Mouse (Mus musculus): ENCODE data around the gene Tor1b.
"Not testable (repeated sequence)": the region's sequence is repeated elsewhere in the genome, so short reads cannot be mapped to it uniquely, and the experiment has no call there.

Gene Tor1b

DNA sequence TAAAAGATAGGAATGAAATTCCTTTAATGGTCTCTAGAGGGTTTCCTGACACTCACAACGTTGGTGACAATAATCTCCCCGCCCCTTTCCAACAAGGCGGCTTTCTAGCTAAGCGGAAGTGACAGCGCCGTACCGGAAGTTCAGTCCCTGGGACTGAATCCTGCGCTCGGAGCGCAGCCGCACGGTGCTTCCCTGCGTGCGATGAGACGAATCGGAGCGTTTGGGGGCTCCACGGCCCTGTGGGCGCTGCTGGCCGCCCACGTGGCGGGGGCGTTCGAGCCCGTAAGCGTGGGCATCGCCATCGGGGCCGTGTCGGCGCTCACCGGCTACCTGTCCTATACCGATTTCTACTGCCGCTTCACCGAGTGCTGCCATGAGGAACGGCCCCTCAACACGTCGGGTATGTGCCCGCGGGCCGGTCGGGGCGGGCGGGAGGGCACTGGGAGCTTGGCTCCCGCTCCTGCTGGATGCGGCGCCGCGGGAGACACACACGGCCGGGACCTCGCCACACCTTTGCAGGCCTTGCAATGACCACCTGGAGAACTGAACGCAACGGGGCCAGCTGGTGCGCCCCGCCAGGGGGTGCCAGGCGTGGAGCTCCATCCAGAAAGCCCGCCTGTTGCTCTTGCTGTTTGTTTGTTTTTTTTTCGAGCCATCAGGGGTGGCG, at the start of gene Tor1b:
TSS of gene Tor1b (plus strand) at position 136 of the 667 bp plus-strand sequence.
- DNase-seq, result peak; percentile 83

DNA sequence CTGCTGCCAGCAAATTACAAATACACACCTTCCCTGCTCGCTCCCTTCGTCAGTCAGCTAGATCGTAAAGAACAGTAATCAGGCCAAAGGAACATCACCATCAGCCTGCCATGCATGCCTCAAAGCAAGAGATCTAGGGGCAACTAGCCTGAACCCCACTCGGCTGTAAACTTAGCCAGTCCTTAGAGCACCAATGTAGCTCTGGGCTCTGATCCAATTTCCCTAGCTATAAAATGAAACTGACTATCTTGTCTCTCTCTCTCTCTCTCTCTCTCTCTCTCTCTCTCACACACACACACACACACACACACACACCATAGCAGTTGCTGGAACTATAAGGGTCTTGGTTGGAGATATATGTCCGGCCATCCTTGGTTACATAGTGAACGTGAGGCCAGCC, 48.5 kb upstream of the Tor1b start:
- DNase-seq, result no peak

GRCm38 (mm10) chr2:30904991-30905390, 47.8 kb upstream of the Tor1b start:
- DNase-seq, result no peak

DNA sequence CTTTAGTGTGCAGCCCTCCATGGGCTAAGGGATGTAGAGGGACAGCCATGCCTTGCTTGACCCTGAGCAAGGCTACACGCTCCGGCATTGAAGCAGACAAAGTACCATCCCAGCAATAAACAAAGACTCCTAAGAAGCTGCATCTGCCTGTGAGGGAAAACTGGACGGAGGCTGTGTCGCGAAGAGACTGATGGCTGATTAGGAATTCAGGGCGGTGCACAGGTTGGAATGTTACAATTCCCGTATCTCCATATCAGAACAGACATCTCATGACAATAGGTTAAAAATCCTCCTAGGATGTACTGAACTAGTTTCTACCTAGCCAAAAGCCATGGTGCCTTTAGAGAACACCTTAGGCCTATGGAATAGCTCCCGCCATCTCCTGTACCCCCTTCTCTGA, 46.9 kb upstream of the Tor1b start:
- DNase-seq, result no peak

DNA sequence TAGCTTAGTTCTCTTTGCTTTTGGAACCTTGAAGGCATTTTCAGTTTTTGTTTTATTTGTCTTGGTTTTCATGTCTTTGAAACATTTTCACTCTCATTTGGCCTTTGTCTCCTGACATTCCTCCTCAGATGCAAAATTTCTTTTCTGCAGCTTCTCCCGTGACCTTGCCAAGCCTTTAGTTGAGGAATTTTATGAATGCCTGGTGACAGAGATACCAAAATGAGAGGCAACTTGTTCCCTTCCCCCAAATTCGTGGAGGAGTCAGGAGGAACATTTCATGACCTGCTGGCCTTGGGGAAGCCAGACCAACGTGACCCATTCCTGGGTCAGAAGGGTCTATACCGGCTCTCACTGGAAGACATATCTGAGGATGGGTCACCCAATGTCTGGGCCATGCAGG, 46.1 kb upstream of the Tor1b start:
- DNase-seq, result no peak

DNA sequence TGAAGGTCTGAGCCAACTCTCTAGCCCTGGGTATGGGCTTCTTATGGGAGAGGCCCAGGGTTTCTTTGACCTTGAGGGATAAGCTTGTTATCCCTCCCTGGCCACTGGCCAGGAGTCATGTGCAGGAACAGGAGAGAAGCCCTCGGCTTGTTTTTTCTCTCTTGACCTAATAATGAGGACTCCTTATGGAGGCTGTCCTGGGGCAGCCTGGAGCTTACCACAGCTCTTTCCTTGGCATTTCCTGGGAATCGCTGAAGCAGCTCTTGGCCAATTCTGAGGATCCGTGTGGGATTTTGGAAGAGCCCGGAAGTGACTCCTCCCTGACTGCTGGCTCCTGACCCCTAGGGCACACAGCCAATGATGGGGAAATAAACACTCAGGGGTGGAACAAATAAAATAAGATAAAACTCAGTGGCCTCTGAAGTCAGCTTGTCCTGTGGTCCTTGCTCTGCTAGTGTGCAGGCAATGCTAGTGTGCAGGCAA, 40.4 kb upstream of the Tor1b start:
- DNase-seq, result no peak

- DNase-seq, result no peak
Observed at GRCm38 (mm10) chr2:30913022-30913421, 39.7 kb upstream of the Tor1b start.

- no peak for DNase-seq
Observed at GRCm38 (mm10) chr2:30914836-30915235, 37.9 kb upstream of the Tor1b start.

DNA sequence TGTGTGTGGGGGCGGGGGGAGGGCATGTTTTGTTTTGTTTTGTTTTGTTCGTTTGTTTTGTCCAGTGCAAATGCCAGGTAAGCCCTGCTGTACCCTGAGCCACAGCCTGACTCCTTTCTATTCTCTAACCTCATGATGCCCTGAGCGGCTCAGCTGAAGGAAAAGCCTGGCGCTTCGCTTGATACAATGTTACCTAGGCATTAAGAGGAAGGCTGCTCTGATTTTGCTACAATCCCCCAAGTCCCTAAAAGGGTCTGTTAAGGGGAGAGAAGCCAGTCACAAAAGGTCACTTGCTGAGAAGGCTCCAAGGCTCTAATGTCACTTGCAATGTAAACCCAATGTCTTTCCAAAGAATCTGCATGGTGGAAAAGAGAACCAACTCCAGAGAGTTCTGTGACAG, 37.4 kb upstream of the Tor1b start:
- no peak for DNase-seq

DNA sequence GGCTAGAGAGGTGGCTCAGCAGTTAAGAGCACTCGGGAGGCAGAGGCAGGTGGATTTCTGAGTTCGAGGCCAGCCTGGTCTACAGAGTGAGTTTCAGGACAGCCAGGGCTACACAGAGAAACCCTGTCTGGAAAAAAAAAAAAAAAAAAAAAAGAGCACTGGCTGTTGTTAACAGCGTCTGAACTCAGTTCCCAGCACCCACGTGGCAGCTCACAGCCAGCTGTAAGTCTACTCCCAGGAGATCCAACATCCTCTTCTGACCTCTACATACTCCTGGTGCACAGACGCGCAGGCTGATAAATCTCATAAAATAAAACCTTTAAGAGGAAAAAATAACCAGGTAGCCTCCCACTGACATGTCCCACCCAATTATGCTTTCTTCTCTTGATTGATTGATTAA, 36.8 kb upstream of the Tor1b start:
- DNase-seq, result not testable (repeated sequence)

GRCm38 (mm10) chr2:30917649-30918048, 35.1 kb upstream of the Tor1b start:
- DNase-seq, result no peak

DNA sequence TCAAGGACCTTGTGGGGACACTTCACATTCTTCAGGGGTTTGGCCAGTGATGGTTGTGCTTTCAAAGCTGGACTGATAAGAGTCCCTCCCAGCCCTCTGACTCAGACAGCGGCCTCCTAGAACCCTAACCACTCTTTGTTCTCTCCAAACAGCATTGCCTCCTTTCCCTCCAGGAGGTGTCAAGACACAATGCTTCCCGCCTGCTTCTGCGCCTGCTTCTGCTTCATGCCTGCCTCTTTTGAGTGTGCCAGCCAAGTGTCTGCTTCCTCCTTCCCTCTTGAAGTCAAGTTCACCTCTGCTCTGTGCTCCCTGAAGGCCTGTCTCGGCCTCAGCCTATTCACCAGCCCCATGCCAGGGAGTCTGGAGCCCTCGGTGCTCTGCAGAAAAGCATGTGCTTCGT, 34.6 kb upstream of the Tor1b start:
- no peak for DNase-seq

- DNase-seq, result no peak
Observed at GRCm38 (mm10) chr2:30918780-30919329, 33.9 kb upstream of the Tor1b start.

GRCm38 (mm10) chr2:30920216-30920615, 32.5 kb upstream of the Tor1b start:
- DNase-seq, result no peak

- DNase-seq, result no peak
Observed at GRCm38 (mm10) chr2:30923099-30923498, 29.7 kb upstream of the Tor1b start.

GRCm38 (mm10) chr2:30925181-30925580, 27.6 kb upstream of the Tor1b start:
- no peak for DNase-seq

- no peak for DNase-seq
Observed at GRCm38 (mm10) chr2:30926381-30926780, 26.4 kb upstream of the Tor1b start.

- DNase-seq, result no peak
Observed at GRCm38 (mm10) chr2:30927151-30927781, 25.5 kb upstream of the Tor1b start.

- peak; percentile 84 for DNase-seq
Observed at GRCm38 (mm10) chr2:30927844-30928628, 24.7 kb upstream of the Tor1b start.

- peak in 1 of 2 experiments; percentile 7 for DNase-seq
Observed at GRCm38 (mm10) chr2:30928893-30929482, 23.8 kb upstream of the Tor1b start.

- DNase-seq, result peak; percentile 54 to 59
Observed at GRCm38 (mm10) chr2:30929483-30930045, 23.2 kb upstream of the Tor1b start, which contains the start of gene Ptges. Ptges (minus strand) TSS chr2:30929863.

DNA sequence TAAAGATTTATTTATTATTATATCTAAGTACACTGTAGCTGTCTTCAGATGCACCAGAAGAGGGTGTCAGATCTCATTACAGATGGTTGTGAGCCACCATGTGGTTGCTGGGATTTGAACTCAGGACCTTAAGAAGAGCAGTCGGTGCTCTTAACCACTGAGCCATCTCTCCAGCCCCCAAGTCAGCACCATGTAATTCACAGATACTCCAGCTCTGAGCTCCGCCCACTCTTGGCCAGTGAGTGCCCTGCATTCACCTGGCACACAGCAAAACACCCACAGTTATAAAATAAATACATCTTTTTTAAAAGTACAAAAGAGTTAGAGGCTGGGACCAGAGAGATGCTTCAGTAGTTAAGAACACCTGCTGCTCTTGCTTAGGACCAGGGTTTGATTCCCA, 21.9 kb upstream of the Tor1b start:
- not testable (repeated sequence) for DNase-seq

GRCm38 (mm10) chr2:30931922-30932321, 20.8 kb upstream of the Tor1b start:
- DNase-seq, result peak; percentile 48 to 57
